Mouse (Mus musculus) olfactory bulb, adult 2 months (tissue): Measurements from ENCODE around the gene Evi5. TPM values are rescaled to one million over a fixed set of nuclear protein-coding genes. Genes with fewer than 3 reads are reported as not detected.

Experiments used
- H3K27ac ChIP-seq: fragments of 200-500 bp; 2 replicates; pipeline ENCODE4 v1.5.1; 2012; ENCODE audit warnings: low read depth, low read length; ENCODE audit not compliant: insufficient read depth
- H3K4me1 ChIP-seq: fragments of 200-500 bp; 2 replicates; pipeline ENCODE4 v1.6.1; 2012; ENCODE audit warnings: low read length; ENCODE audit not compliant: control insufficient read depth, insufficient read depth
- H3K4me3 ChIP-seq: fragments of 200-500 bp; 2 replicates; pipeline ENCODE4 v1.5.1; 2012; ENCODE audit warnings: mild to moderate bottlenecking, low read depth, low read length, moderate library complexity; ENCODE audit not compliant: insufficient read depth
- CTCF ChIP-seq: fragments of 200-500 bp; IDR thresholded peaks from 2 replicates; pipeline ENCODE4 v1.5.1; 2012; ENCODE audit warnings: low read depth, mild to moderate bottlenecking, low read length, moderate library complexity; ENCODE audit not compliant: insufficient read depth
- POLR2A ChIP-seq: fragments of 200-500 bp; IDR thresholded peaks from 2 replicates; pipeline ENCODE4 v1.6.1; 2012; ENCODE audit warnings: mild to moderate bottlenecking, low read depth, low read length, moderate library complexity; ENCODE audit not compliant: insufficient read depth
- WGBS: fragments of 180-500 bp; shearing (Covaris S2); methylation state at CpG from one replicate; pipeline ENCODE4 v1.1.7; 2018; 5-methylcytosine and 5-hydroxymethylcytosine counted together
- polyA plus RNA-seq: library from polyadenylated mRNA; stranded (reverse); fragments of >200 nt; gene quantifications from 2 replicates; pipeline ENCODE4 v1.2.4, GENCODE M21; 2012; ENCODE audit warnings: low replicate concordance; ENCODE audit not compliant: missing spikeins, insufficient read depth, insufficient read length

Evi5 gene
- polyA plus RNA-seq, 1 experiment: not detected

- peaks cover 26% of the 10 kb centered on the region for H3K4me1 ChIP-seq
- WGBS: 1% methylated on average over 49 of the region's 49 CpGs
- no peak overlapping the region for H3K27ac ChIP-seq
- no peak for TF ChIP-seq POLR2A
- no peak for TF ChIP-seq CTCF
- peak overlapping the region; percentile 6; the same call in 1 of the 2 replicates for H3K4me3 ChIP-seq
Measured at GRCm38 (mm10) chr5:107723541-107724511, 151.1 kb downstream of the Evi5 start.

GRCm38 (mm10) chr5:107722661-107723532 lies 152.0 kb downstream of the Evi5 start:
- peaks cover 26% of the 10 kb centered on the region for H3K4me1 ChIP-seq
- H3K4me3 ChIP-seq: peak overlapping the region; percentile 6; the same call in 1 of the 2 replicates
- no peak for TF ChIP-seq POLR2A
- TF ChIP-seq CTCF: no peak
- H3K27ac ChIP-seq: no peak overlapping the region
- WGBS: 3% methylated on average over 34 of the region's 34 CpGs

- Histone ChIP-seq H3K27ac (no peak overlapping the region), H3K4me3 (no peak overlapping the region), H3K4me1 (peaks cover 25% of the 10 kb centered on the region)
- TF ChIP-seq CTCF (no peak), POLR2A (no peak)
- WGBS: 2% methylated on average over 33 of the region's 33 CpGs
Measured at GRCm38 (mm10) chr5:107721638-107722011, 153.3 kb downstream of the Evi5 start.

GRCm38 (mm10) chr5:107720991-107721637 lies 153.8 kb downstream of the Evi5 start:
- Histone ChIP-seq H3K27ac (no peak overlapping the region), H3K4me3 (no peak overlapping the region), H3K4me1 (peaks cover 20% of the 10 kb centered on the region)
- TF ChIP-seq CTCF: no peak
- no peak for TF ChIP-seq POLR2A
- 2% methylated on average over 58 of the region's 58 CpGs for WGBS

GRCm38 (mm10) chr5:107720511-107720910 lies 154.4 kb downstream of the Evi5 start:
- 6% methylated on average over 5 of the region's 5 CpGs for WGBS
- no peak overlapping the region for H3K4me3 ChIP-seq
- H3K27ac ChIP-seq: no peak overlapping the region
- H3K4me1 ChIP-seq: peaks cover 20% of the 10 kb centered on the region
- TF ChIP-seq POLR2A: no peak
- TF ChIP-seq CTCF: no peak

GRCm38 (mm10) chr5:107719786-107720185 lies 155.1 kb downstream of the Evi5 start:
- H3K4me3 ChIP-seq: no peak overlapping the region
- TF ChIP-seq POLR2A: no peak
- no peak for TF ChIP-seq CTCF
- H3K27ac ChIP-seq: no peak overlapping the region
- WGBS: 28% methylated on average over 1 of the region's 1 CpGs
- H3K4me1 ChIP-seq: peaks cover 16% of the 10 kb centered on the region

- H3K4me1 ChIP-seq: peaks cover 13% of the 10 kb centered on the region
- H3K27ac ChIP-seq: no peak overlapping the region
- H3K4me3 ChIP-seq: no peak overlapping the region
- WGBS: 28% methylated on average over 3 of the region's 3 CpGs
- TF ChIP-seq POLR2A: no peak
- no peak for TF ChIP-seq CTCF
Measured at GRCm38 (mm10) chr5:107719209-107719608, 155.7 kb downstream of the Evi5 start.

GRCm38 (mm10) chr5:107717871-107718361 lies 157.0 kb downstream of the Evi5 start:
- Histone ChIP-seq H3K4me1 (peaks cover 8% of the 10 kb centered on the region), H3K27ac (no peak overlapping the region), H3K4me3 (no peak overlapping the region)
- WGBS: 15% methylated on average over 11 of the region's 11 CpGs
- TF ChIP-seq POLR2A: no peak
- no peak for TF ChIP-seq CTCF

GRCm38 (mm10) chr5:107711689-107712088 lies 163.2 kb downstream of the Evi5 start:
- TF ChIP-seq CTCF (no peak), POLR2A (no peak)
- 76% methylated on average over 2 of the region's 2 CpGs for WGBS
- Histone ChIP-seq H3K4me3 (no peak overlapping the region), H3K4me1 (no peaks in the 10 kb centered on the region), H3K27ac (no peak overlapping the region)
